Mouse (Mus musculus) limb, embryonic 15.5 days (tissue): ENCODE measurements around the gene Thap3. TPM values are rescaled to one million over a fixed set of nuclear protein-coding genes. Genes with fewer than 3 reads are reported as not detected.

Experiments
- ATAC-seq: fragments of 200-750 bp; cut with Nextera tagmentation; 2 replicates; pipeline ENCODE4 v1.8.0; 2017; ENCODE audit warnings: low read depth, moderate TSS enrichment; ENCODE audit not compliant: insufficient number of reproducible peaks, low FRiP score, low TSS enrichment
- H3K27ac ChIP-seq: fragments of 300-500 bp; sonication (generic); 2 replicates; pipeline ENCODE4 v1.5.1; 2015; ENCODE audit warnings: moderate library complexity, mild to moderate bottlenecking, inconsistent platforms
- H3K27me3 ChIP-seq: fragments of 300-500 bp; sonication (generic); 2 replicates; pipeline ENCODE4 v1.6.1; 2015; ENCODE audit warnings: inconsistent platforms
- H3K36me3 ChIP-seq: fragments of 300-500 bp; sonication (generic); 2 replicates; pipeline ENCODE4 v1.6.1; 2015; ENCODE audit warnings: inconsistent platforms
- H3K4me1 ChIP-seq: fragments of 300-500 bp; sonication (generic); 2 replicates; pipeline ENCODE4 v1.6.1; 2015; ENCODE audit warnings: inconsistent platforms
- H3K4me2 ChIP-seq: fragments of 300-500 bp; sonication (generic); 2 replicates; pipeline ENCODE4 v1.6.1; 2015; ENCODE audit warnings: mild to moderate bottlenecking, inconsistent platforms
- H3K4me3 ChIP-seq: fragments of 300-500 bp; sonication (generic); 2 replicates; pipeline ENCODE4 v1.5.1; 2015; ENCODE audit warnings: mild to moderate bottlenecking, inconsistent platforms
- H3K9ac ChIP-seq: fragments of 300-500 bp; sonication (generic); 2 replicates; pipeline ENCODE4 v1.6.1; 2015; ENCODE audit warnings: inconsistent platforms
- H3K9me3 ChIP-seq: fragments of 300-500 bp; sonication (generic); 2 replicates; pipeline ENCODE4 v1.6.1; 2016; ENCODE audit warnings: inconsistent platforms
- WGBS: fragments of 180-500 bp; shearing (Covaris S2); methylation state at CpG from one replicate; pipeline ENCODE4 v1.1.7; 2015; 5-methylcytosine and 5-hydroxymethylcytosine counted together
- polyA plus RNA-seq: library from polyadenylated mRNA; unstranded; fragments of >200 nt; fragmentation: Nextera tagmentation; extraction: Ambion mirVana; gene quantifications from 2 replicates; pipeline ENCODE4 v1.2.1, GENCODE M21; 2015

Gene Thap3
- polyA plus RNA-seq, 1 experiment from 2014 or later, result 45.6 TPM

DNA sequence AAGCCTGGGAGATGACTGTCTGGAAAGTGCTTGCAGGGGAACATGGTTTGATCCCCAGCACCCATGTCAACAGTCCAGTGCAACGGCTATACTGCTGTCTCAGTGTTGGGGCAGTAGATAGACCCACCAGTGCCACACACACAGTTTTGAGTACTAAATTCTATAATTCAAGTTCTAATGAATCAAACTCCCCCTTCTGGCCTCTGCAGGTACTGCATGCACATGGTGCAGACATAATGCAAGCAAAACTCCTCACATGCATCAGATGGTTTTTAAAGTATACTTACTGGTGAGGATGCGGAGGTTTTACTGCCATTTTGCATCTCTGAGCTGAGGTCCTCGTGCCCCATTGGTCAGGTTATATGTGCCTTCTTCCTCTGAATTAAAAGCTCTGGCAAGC is 13.4 kb downstream of the Thap3 start:
- Histone ChIP-seq H3K4me1 (peaks cover 6% of the 10 kb centered on the region; the same call in 1 of the 2 replicates), H3K36me3 (peaks cover 55% of the 10 kb centered on the region), H3K4me2 (no peak overlapping the region), H3K27me3 (no peaks in the 10 kb centered on the region), H3K9me3 (no peaks in the 10 kb centered on the region), H3K27ac (no peak overlapping the region), H3K9ac (no peak overlapping the region), H3K4me3 (no peak overlapping the region)
- 95% methylated on average over 3 of the region's 3 CpGs for WGBS
- ATAC-seq, result no peak

DNA sequence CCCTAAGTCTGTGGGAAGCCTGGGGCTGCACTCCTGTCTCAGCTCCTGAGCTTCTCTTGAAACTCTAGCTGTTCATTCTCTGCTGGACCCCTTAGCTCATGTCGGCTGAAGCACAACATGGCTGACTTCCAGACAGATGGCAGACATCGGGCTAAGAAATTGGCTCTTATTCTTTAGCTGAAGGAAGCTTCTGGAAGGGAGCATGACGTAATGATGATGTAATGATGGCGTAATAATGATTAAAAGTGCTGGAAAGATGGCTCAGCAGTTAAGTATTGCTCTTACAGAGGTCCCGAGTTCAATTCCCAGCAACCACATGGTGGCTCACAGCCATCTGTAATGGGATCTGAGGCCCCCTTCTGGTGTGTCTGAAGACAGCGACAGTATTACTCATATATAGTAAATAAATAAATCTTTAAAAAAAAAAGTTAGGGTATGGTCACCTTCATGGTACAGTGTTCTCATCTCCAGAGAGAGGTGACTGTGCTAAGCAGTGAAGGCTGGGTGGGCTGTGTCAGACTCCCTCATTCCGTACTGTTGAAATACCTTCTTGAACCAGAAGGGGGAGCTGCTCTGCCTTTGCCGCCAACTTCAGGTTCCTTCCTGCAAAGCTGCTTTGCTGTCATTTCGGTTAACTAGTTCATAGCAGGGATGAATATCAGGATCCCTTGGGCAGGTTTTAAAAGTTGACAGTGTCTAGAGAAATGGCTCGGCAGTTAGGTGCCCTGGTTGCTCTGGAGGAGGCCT is 16.4 kb downstream of the Thap3 start:
- Histone ChIP-seq H3K9ac (no peak overlapping the region), H3K27ac (no peak overlapping the region), H3K9me3 (no peaks in the 10 kb centered on the region), H3K4me1 (no peaks in the 10 kb centered on the region), H3K27me3 (no peaks in the 10 kb centered on the region), H3K36me3 (peaks cover 62% of the 10 kb centered on the region), H3K4me3 (no peak overlapping the region), H3K4me2 (no peak overlapping the region)
- 62% methylated on average over 10 of the region's 10 CpGs for WGBS
- ATAC-seq, result no peak

DNA sequence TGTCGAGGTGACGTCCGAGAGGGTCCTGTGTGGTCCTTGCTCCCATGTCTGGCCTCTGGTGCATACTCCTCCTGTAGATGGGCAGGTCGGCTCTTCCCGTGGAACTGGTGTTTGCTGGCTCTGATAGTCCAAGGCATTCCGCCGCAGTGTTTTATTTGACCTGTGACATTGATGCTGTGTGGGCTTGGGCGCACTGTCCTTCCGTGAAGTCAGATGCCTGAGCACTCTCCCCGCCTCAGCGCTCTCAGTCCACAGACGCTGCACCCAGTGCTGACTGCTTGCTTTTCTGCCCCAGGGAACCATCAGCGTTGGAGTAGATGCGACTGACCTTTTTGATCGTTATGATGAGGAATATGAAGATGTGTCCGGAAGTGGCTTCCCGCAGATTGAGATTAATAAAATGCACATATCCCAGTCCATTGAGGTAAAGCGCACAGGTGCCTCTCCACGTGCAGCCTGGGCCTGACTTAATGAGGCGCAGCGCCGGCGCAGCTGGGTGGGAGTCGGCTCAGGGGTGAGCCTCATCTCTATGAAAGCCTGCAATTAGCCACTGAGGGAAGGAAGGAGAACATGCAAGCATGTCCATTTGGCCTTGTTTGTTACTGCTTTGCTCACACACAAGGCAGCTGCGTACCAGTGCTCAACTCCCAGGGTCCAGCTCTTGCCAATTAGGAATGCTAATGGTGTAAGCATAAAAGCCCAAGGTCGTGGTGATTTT is 20.4 kb downstream of the Thap3 start:
- no peaks in the 10 kb centered on the region for H3K27me3 ChIP-seq
- H3K4me1 ChIP-seq, result no peaks in the 10 kb centered on the region
- H3K9ac ChIP-seq, result no peak overlapping the region
- no peak overlapping the region for H3K27ac ChIP-seq
- ATAC-seq, result no peak
- peaks cover 64% of the 10 kb centered on the region for H3K36me3 ChIP-seq
- H3K4me3 ChIP-seq, result no peak overlapping the region
- WGBS, result 93% methylated on average over 26 of the region's 26 CpGs
- H3K4me2 ChIP-seq, result no peak overlapping the region
- H3K9me3 ChIP-seq, result no peaks in the 10 kb centered on the region

DNA sequence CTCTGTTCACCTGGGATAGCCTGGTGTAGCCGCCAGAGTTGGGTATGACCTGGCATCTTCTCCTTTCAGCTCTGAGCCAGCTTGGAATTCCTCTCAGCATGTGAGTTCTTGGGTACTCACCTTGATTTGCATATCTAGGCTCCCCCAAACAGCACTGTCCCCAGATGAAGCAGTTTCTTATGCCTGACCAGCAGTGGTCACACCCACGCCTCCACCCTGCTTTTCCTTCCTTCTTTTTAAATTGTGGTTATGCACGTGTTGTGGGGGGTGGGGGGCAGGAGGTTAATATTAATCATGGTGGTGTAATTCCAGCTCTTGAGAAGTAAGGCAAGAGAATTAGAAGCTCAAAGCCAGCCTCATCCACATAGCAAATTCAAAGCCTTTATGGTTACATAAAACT is 26.0 kb downstream of the Thap3 start:
- Histone ChIP-seq H3K4me1 (no peaks in the 10 kb centered on the region), H3K36me3 (peaks cover 69% of the 10 kb centered on the region), H3K27ac (no peak overlapping the region), H3K9ac (no peak overlapping the region), H3K4me3 (no peak overlapping the region), H3K27me3 (no peaks in the 10 kb centered on the region), H3K9me3 (no peaks in the 10 kb centered on the region), H3K4me2 (no peak overlapping the region)
- WGBS, result 94% methylated on average over 3 of the region's 3 CpGs
- ATAC-seq, result no peak

DNA sequence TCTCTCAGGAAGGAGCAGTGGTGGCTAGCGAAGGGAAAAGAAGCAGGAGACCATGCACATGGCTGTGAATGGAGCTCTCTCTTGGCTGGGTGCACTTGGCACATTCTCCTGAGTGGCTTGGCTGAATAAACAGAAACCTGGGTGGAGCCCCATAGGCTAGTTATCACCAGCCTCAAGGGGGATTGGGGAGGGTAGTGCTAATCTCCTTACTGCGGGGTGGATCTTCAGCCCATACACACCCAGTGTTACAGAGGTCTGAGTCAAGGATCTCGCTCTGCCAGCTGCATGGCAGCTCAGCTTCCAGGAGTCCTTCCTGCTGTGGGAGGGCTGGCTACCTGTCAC is 28.3 kb downstream of the Thap3 start:
- Histone ChIP-seq H3K27ac (no peak overlapping the region), H3K9me3 (no peaks in the 10 kb centered on the region), H3K4me3 (no peak overlapping the region), H3K4me1 (no peaks in the 10 kb centered on the region), H3K4me2 (no peak overlapping the region), H3K9ac (no peak overlapping the region), H3K36me3 (peaks cover 71% of the 10 kb centered on the region), H3K27me3 (no peaks in the 10 kb centered on the region)
- 73% methylated on average over 3 of the region's 3 CpGs for WGBS
- ATAC-seq, result no peak

DNA sequence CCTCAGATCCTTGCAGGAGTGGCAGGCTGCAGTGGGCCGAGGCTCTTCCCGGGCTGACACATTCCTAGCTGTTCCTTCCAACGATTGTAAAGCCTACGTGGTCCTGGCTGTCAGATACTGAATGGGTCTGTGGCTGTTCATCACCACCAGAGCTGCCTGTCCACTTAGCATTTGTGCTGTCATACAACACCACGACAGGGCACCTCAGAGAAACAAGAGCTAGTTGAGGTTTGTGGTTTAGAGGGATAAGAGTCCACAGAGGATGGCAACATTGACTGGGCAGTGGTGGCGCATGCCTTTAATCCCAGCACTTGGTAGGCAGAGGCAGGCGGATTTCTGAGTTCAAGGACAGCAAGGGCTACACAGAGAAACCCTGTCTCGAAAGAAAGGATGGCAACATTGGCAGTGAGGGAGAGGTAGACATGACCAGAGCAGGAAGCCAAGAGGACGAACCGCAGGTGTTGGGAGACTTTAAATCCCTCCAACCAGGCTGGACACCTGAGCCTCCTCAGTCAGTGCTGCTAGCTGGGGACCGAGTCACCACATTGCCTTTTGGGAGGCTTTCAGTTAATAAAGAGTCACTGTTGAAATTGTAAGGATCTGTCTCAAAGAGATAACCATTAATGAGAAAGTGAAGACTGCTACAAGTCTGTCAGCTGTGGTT is 28.8 kb downstream of the Thap3 start:
- H3K4me2 ChIP-seq, result no peak overlapping the region
- peaks cover 69% of the 10 kb centered on the region for H3K36me3 ChIP-seq
- no peak for ATAC-seq
- H3K27me3 ChIP-seq, result no peaks in the 10 kb centered on the region
- WGBS, result 89% methylated on average over 11 of the region's 11 CpGs
- H3K4me3 ChIP-seq, result no peak overlapping the region
- no peak overlapping the region for H3K27ac ChIP-seq
- no peaks in the 10 kb centered on the region for H3K4me1 ChIP-seq
- H3K9me3 ChIP-seq, result no peaks in the 10 kb centered on the region
- H3K9ac ChIP-seq, result no peak overlapping the region

DNA sequence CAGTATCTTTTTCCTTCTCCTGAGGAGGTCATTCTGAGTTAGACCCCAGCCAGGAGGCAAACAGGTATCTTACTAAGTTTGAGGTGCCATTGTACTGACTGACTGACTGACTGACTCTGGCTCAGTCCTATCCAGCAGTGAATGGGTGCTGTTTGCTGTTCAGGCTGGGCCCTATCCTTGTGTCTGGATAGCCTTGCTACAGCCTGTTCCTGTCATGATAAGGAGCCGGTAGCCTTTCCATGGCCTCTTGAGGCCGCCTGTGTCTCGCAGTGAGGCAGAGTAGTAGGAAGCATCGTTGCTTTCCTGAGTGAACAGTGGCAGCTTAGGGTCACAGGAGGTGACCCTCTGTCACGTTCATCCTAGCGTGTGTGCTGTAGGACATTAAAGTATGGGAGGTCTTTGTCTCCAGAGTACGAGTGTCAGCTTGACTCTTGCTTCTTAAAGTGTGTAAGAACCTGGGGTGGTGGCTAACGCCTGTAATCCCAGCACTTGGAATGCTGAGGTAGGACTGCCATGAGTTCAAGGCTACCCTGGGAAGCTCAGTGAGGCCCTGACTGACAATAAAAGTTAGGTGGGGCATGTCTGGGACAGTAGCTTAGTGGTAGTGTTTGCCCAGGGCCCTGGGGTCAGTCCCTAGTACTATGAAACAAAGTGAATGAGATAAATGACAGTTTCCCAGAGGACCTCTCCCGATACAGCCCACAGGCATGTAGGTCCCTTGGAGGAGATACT is 31.0 kb downstream of the Thap3 start:
- Histone ChIP-seq H3K4me1 (no peaks in the 10 kb centered on the region), H3K4me2 (no peak overlapping the region), H3K9me3 (no peaks in the 10 kb centered on the region), H3K27me3 (no peaks in the 10 kb centered on the region), H3K4me3 (no peak overlapping the region), H3K27ac (no peak overlapping the region), H3K36me3 (peaks cover 70% of the 10 kb centered on the region), H3K9ac (no peak overlapping the region)
- ATAC-seq, result no peak
- WGBS, result 88% methylated on average over 9 of the region's 9 CpGs

DNA sequence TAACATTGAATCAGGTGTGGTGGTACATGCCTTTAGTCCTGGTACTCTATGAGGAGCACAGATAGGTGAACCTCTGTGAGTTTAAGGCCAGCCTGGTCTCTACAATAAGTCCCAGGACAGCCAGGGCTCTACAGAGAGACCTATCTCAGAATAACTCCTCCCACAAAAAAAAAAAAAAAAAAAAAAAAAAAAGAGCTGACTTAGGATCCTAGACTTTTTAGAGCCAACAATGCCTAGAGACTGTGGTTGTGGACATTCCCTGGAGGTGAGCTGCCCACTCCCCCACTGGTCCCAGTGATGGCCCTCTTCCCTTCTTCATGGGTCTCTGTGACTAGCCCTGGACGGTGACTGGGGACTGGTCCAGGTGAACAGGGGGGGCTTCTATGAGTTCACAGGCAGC is 33.0 kb downstream of the Thap3 start:
- no peak overlapping the region for H3K27ac ChIP-seq
- no peak overlapping the region for H3K9ac ChIP-seq
- no peak overlapping the region for H3K4me3 ChIP-seq
- no peaks in the 10 kb centered on the region for H3K4me1 ChIP-seq
- ATAC-seq, result no peak
- no peak overlapping the region for H3K4me2 ChIP-seq
- 95% methylated on average over 1 of the region's 1 CpGs for WGBS
- H3K36me3 ChIP-seq, result peaks cover 73% of the 10 kb centered on the region
- no peaks in the 10 kb centered on the region for H3K9me3 ChIP-seq
- H3K27me3 ChIP-seq, result no peaks in the 10 kb centered on the region

DNA sequence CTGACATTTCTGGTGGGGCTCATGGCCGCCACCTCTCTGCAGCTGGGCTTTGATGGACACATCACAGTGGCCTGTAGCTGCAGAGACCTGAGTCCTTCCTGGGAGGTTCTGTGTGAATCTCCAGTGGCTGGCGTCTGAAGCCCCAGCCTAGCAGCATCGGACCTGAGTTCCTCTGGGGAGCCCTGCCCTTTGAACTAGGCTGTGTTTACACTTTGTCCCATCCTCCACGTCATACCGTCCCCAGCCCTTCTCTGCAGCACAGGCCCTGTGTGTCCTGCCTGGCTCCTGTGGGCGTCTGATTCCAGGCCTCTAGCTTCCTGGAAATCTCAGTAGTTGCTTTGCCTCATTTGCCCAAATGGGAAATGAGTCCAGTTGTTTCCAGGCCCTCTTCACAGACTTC is 35.6 kb downstream of the Thap3 start:
- Histone ChIP-seq H3K4me2 (no peak overlapping the region), H3K9ac (no peak overlapping the region), H3K4me1 (0 out of 2 replicates have a peak, but pooled peaks cover 2% of the 10 kb centered on the region), H3K9me3 (no peaks in the 10 kb centered on the region), H3K27me3 (no peaks in the 10 kb centered on the region), H3K4me3 (no peak overlapping the region), H3K36me3 (peaks cover 76% of the 10 kb centered on the region), H3K27ac (no peak overlapping the region)
- 63% methylated on average over 6 of the region's 6 CpGs for WGBS
- ATAC-seq, result no peak

DNA sequence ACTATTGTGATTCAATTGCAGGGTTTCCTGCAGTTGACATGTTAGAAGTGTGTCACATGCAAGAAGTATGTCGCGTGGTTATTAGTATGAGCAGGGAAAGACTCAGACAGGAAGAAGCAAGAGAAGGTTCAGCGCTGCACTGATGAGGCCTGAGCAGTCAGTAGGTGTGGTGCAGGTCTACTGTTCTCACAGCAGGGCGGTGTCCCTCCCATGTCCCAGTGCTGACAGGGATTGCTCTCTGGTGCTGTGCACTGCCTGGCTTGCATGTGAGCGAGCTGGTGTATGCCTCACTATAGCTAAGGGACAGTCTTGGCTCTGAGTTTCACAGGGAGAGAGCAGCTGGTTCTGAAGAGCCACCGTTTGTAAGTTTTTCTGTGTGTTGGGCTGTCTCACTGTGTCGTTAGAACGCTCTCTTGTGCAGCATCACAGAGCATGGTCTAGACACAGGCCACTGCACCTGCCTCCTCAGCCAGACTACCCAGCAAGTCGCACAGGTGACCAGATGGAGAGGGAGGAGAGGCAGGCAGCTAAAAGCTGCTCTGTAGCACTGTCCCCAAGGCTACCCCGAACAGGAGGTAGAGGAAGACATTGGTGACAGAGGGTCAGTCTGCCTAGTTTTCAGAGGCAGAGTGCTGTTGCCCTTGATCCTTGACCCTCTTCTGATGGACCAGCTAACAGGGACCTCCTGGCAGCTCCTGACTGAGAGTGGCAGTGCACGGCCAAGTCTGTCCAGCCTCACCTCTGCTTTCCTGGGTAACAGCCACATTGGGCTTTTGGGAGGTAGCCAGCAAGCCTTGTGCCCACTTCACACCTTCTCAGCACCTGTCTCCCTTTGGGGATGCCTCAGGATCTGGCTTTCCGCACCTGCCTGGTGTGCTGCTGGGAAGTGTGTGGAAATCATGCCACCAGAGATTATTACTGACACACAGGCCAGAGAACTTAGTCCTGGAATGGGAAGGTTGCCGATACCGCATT is 40.0 kb downstream of the Thap3 start:
- Histone ChIP-seq H3K36me3 (peaks cover 41% of the 10 kb centered on the region), H3K4me2 (no peak overlapping the region), H3K4me3 (no peak overlapping the region), H3K4me1 (0 out of 2 replicates have a peak, but pooled peaks cover 2% of the 10 kb centered on the region), H3K9me3 (no peaks in the 10 kb centered on the region), H3K27ac (no peak overlapping the region), H3K9ac (no peak overlapping the region), H3K27me3 (no peaks in the 10 kb centered on the region)
- ATAC-seq, result no peak
- WGBS, result 90% methylated on average over 14 of the region's 14 CpGs

DNA sequence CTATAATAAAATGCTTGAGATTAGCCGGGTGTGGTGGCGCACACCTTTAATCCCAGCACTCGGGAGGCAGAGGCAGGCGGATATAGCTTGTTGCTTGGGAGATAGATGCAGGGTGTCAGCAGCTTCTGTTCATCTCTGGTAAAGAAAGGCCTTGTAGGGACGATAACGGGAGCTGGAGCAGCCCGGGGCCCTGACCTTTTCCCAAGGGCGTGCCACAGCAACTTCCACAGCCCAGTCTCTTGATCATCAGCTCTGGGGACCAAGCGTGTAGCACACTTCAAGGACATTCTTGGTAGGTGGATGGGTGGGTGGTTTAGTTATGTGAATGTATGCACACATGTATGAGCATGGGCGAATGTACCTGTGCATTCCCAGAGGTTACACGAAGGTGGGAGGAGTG is 42.6 kb downstream of the Thap3 start:
- Histone ChIP-seq H3K27ac (no peak overlapping the region), H3K27me3 (no peaks in the 10 kb centered on the region), H3K4me1 (0 out of 2 replicates have a peak, but pooled peaks cover 2% of the 10 kb centered on the region), H3K9me3 (no peaks in the 10 kb centered on the region), H3K4me3 (no peak overlapping the region), H3K4me2 (no peak overlapping the region), H3K36me3 (peaks cover 16% of the 10 kb centered on the region), H3K9ac (no peak overlapping the region)
- ATAC-seq, result no peak
- 92% methylated on average over 11 of the region's 11 CpGs for WGBS
